Mouse (Mus musculus): ENCODE results near the gene Sdk1.

The Sdk1 gene

GRCm38 (mm10) chr5:142127779-142128178, 886.5 kb downstream of the Sdk1 start:
- no peak for DNase-seq (ENCODE audit: low read depth)

GRCm38 (mm10) chr5:142128181-142128611, 886.9 kb downstream of the Sdk1 start:
- DNase-seq (ENCODE audit: low read depth): no peak

- DNase-seq (ENCODE audit: low read depth): no peak
These were observed 888.7 kb downstream of the Sdk1 start for GRCm38 (mm10) chr5:142130004-142130403.

- DNase-seq (ENCODE audit: low read depth): no peak
These were observed 898.7 kb downstream of the Sdk1 start for GRCm38 (mm10) chr5:142139978-142140377.

DNA sequence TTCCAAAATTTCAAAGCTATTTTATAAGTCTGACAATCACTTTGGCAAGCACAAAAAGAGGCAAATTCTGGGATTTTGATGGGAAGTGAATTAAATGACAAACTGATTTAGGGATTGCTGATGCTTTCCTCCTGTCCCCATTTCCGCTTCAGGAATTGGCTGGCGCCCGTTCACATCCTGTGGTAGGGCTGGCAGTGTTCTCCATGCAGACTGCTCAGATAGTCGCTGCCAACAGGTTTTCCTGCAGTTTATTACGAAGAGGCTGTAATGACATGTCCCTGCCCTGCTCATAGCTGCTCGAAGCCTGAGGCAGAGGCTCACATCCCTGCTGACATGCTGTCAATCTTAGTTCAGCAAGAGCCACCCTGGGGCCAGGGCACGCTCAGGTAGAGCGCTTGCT, 908.3 kb downstream of the Sdk1 start:
- DNase-seq (ENCODE audit: low read depth): no peak

DNA sequence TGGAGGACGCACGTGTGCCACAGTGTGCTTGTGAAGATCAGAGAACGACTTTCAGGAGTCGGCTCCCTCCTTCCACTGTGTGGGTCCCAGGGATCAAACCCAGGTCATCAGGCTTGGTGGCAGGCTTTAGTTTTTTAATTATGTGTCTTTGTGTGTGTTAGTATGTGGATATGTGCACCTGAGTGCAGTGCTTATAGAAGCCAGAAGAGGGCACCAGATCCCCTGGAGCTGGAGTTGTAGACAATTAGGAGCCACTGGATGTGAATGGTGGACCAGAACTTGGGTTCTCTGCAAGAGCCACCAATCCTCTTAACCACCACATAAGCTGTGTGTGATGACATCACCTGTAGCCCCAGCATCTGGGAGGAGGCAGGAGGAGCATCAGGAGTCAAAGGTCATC, 909.5 kb downstream of the Sdk1 start:
- DNase-seq (ENCODE audit: low read depth): peak; percentile 2

DNA sequence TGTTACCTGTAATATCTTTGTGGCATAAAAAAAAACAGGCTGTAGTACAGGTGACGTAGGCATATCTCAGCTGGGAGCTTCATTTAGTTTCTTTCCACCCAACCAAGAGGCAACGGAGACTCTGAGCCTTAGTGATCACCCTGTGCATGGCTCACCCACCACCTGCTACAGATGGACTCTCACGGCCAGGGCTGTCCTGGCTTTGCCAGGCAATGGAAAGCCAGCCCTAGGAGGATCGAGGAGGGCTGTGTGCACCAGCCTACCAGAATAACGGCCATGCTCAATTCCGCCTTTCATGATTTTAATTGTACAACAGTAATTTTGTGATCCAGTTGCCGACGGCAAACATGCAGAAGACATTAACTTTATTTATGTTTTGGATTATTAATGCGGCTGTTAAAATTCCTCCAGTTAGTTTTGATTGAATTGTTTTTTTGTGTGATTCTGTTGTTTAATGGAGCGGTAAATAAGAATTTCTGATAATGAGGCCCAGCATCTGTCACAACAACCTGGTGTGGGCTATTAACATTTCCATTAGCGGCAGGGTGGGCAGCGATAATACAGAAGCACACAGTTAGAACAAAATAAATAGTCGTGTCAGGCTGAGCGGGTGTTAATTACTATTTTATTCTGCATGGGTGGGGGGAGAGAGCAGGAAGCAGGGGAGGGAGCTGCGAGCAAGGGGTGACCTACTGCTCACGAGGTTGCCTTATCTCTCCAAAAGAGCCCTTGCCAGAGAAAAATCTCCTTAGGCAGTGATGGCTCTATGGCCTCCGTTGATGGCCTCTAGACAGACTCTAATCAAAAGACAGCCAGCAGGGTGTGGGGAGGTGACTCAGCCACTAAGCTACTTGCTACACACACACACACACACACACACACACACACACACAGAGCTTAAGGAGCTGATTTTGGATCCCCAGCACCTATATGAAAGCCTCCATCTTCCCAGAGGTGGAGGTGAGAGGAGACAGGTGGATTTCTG, 915.9 kb downstream of the Sdk1 start:
- DNase-seq (ENCODE audit: low read depth): no peak

DNA sequence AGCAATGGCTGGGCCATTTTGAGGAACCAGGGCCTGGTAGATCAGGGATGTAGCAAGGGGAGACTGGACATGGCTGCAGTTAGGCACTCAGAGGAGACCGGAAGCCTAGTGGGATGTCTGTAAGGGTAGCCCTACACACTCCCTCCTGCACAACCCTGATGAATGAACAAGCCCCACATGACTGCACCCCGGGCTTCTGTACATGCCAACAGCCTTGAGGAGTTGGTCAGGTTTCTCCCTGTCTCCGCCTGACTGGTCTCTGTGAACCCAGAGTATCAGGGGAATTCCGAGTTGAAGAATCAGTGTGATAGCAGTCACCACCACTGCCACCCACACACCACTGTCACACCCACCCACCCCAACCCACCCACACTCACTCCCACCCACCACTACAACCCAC, 922.2 kb downstream of the Sdk1 start:
- no peak for DNase-seq (ENCODE audit: low read depth)

- no peak for DNase-seq (ENCODE audit: low read depth)
These were observed 932.3 kb downstream of the Sdk1 start for GRCm38 (mm10) chr5:142173636-142174035.

- DNase-seq (ENCODE audit: low read depth): no peak
These were observed 936.9 kb downstream of the Sdk1 start for GRCm38 (mm10) chr5:142178164-142178563.

GRCm38 (mm10) chr5:142179304-142179703, 938.0 kb downstream of the Sdk1 start:
- DNase-seq (ENCODE audit: low read depth): no peak

DNA sequence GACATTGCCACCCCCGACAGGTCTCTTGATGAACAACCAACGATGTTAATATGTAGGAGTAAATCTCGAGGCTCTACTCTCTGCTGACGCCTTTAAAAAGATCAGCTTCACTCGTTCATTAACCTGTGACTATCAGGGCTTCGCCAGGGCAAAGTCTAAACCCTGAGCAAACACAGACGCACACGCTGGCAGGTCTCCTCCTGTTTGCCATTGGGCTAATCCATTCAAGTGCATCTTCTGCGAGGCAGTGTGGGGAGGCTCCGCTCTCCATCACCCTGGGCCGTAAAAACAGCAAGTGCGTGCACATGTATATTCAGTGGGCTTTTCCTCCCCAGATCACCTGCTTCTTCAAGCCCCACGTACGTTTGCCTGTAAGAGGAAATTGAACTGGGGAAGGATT, 940.6 kb downstream of the Sdk1 start:
- no peak for DNase-seq (ENCODE audit: low read depth)

DNA sequence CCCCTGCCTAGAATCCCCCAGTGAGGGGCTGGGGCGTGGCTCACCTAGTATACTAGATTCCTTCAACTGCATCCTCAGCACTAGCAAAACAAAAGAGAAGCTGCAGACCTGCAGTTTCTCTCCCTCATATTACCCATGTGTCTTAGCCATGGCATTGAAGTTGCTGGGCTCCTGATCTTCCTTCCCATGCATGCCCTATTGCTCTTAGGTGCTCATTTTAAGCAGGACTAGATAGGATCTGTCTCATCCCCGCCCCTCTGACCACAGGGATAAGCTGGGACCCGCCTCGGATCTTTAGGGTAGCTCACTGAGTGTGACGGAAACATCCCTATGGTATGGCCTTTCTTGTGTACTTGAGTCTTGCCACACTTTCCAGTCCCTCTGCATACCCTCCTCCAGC, 947.5 kb downstream of the Sdk1 start:
- no peak for DNase-seq (ENCODE audit: low read depth)

DNA sequence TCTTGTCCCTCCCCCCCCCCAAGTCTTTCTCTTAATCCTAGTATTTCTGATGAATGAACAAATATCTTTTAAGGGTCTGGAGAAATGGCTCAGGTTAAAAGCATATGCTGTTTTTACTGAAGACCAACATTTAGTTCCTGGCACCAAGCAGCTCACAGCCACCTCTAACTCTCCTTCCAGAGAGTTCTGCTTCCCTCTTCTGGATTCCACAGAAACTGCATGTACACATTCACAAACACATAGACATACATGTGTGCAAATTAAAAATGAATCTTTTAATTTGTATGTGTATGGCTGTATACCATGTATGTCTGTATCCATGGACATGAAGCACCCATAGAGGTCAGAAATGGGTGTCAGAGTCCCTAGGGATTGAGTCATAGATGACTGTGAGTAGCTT, 968.6 kb downstream of the Sdk1 start:
- peak; percentile 2 for DNase-seq (ENCODE audit: low read depth)

DNA sequence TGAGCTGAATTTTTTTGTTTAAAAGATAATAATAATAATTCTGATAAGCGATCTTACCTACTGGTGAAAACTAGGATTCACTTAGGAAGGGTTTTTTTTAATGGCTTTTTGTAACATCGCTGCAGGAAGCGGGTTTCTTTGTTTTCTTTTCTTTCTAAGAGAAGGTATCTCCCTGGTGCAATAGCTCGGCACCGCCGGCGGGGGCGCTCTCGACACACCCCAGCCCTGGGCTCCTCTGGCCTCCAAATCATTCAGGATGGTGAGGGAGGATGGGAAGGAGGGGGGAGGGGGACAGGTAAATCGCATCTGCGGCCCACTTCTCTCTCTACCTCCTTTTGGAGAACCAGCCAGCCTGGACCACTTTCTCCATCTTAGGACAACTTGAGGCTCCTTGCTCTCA, 971.0 kb downstream of the Sdk1 start:
- DNase-seq (ENCODE audit: low read depth): no peak

- no peak for DNase-seq (ENCODE audit: low read depth)
These were observed 974.7 kb downstream of the Sdk1 start for GRCm38 (mm10) chr5:142215981-142216380.

DNA sequence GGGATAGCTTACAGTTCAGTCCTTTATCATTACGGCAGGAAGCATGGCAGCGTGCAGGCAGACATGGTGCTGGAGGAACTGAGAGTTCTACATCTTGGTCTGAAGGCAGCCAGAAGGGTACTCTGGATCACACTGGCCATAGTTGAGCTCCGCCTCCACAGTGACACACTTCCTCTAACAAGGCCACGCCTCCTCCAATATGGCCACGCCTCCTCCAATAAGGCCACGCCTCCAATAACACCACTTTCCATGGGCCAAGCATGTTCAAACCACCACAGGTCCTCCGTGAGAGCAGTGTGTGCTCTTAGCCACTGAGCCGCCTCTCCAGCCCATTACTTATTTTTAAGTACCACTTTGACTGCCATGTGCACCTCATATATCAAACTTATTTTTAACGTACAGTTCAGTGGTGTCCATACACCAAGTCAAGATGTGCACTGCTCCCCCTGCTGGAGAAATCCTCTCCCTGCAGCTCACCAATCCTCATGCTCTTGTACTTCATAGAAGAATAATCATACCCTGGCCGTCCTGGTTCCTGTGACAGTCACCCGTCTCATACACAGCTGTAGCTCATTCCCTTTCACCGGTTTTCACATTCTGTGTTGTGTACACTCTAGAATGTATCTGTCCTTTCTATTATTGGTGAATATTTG, 979.7 kb downstream of the Sdk1 start:
- DNase-seq (ENCODE audit: low read depth): peak; percentile 13

GRCm38 (mm10) chr5:142228957-142229810, 987.9 kb downstream of the Sdk1 start:
- DNase-seq (ENCODE audit: low read depth): no peak

- no peak for DNase-seq (ENCODE audit: low read depth)
These were observed 988.5 kb downstream of the Sdk1 start for GRCm38 (mm10) chr5:142229811-142230205.

DNA sequence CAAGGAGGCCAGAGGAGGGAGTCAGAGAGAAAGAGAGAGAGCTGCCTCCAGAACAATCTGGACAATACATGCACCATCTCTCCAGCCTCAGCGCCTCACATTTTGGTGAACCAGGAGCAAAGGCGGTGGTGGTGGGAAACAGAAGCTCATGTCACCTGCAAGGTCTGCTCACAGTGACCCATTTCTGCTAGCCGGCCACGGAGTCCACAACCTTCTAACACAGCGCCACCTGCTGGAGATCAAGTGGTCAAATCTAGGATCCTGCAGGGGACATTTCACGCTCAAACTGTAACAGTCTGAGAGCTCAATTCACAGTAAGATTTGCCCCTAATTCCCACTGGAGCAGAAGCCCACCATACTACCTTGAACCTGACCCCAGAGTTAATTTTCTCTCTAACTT, 999.0 kb downstream of the Sdk1 start:
- DNase-seq (ENCODE audit: low read depth): no peak

DNA sequence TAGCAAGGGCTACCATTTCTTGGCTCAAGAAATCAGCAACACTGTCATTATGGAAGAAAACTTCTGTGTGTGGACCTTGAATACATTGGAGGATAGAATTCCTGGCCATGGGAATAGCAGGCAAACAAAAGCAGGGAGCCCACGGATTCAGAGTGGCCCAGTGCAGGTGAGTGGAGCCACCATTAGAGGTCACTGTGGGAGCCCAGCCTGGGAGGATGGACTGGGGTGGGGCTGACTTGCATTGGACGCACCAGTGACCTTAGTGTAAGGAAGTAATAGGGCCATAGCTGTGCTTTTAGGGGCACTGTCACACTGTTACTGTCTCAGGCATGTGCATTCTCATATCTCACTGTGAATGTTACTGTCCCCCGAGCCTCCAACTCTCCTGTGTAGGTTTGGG, 1001.3 kb downstream of the Sdk1 start:
- no peak for DNase-seq (ENCODE audit: low read depth)

GRCm38 (mm10) chr5:142243069-142243468, 1001.8 kb downstream of the Sdk1 start:
- no peak for DNase-seq (ENCODE audit: low read depth)
